Mouse (Mus musculus) C2C12 (cell line): ENCODE measurements around the gene Cd2ap. TPM values are rescaled to one million over a fixed set of nuclear protein-coding genes. Genes with fewer than 3 reads are reported as not detected.

ENCODE experiments used
- H3K27me3 ChIP-seq: one replicate; pipeline ENCODE4 v1.6.1; 2011; ENCODE audit not compliant: control insufficient read depth, insufficient read depth, insufficient read length
- H3K36me3 ChIP-seq: one replicate; pipeline ENCODE4 v1.6.1; 2011; ENCODE audit not compliant: control insufficient read depth, insufficient read depth
- H3K4me3 ChIP-seq: one replicate; pipeline ENCODE4 v1.5.1; 2011; ENCODE audit warnings: mild to moderate bottlenecking, control low read depth; ENCODE audit not compliant: poor library complexity, insufficient read depth, severe bottlenecking
- H3K79me2 ChIP-seq: one replicate; pipeline ENCODE4 v1.6.1; 2011; ENCODE audit not compliant: control insufficient read depth, insufficient read depth
- H3K79me3 ChIP-seq: one replicate; pipeline ENCODE4 v1.6.1; 2011; ENCODE audit warnings: low read depth, control low read depth
- H3ac ChIP-seq: one replicate; pipeline ENCODE3; 2011; ENCODE audit warnings: low read depth; ENCODE audit not compliant: control insufficient read depth, insufficient read length
- CEBPB ChIP-seq: IDR thresholded peaks from one replicate; pipeline ENCODE4 v1.6.1; 2011; ENCODE audit warnings: low read depth, mild to moderate bottlenecking, control low read depth, moderate library complexity
- CTCF ChIP-seq: IDR thresholded peaks from one replicate; pipeline ENCODE4 v1.5.1; 2011; ENCODE audit not compliant: control insufficient read depth, insufficient read depth, insufficient read length
- FOSL1 ChIP-seq: IDR thresholded peaks from one replicate; pipeline ENCODE4 v1.8.0; 2011; ENCODE audit warnings: mild to moderate bottlenecking, low read length; ENCODE audit not compliant: poor library complexity, insufficient read depth, severe bottlenecking
- MAX ChIP-seq: IDR thresholded peaks from one replicate; pipeline ENCODE4 v1.6.1; 2011; ENCODE audit warnings: mild to moderate bottlenecking, control low read depth
- MYOD1 ChIP-seq: IDR thresholded peaks from one replicate; pipeline ENCODE4 v1.6.1; 2011; ENCODE audit warnings: low read depth; ENCODE audit not compliant: control insufficient read depth, insufficient read length
- MYOG ChIP-seq: IDR thresholded peaks from one replicate; pipeline ENCODE4 v1.6.1; 2011; ENCODE audit not compliant: control insufficient read depth, insufficient read length; ENCODE audit errors: extremely low read depth
- USF1 ChIP-seq: IDR thresholded peaks from one replicate; pipeline ENCODE4 v1.6.1; 2011; ENCODE audit warnings: low read depth, mild to moderate bottlenecking, control low read depth, moderate library complexity
- polyA plus RNA-seq: library from polyadenylated mRNA; unstranded; fragments of >200 nt; fragmentation: generic; extraction: Trizol; gene quantifications from one replicate; pipeline ENCODE4 v1.2.1, GENCODE M21; 2012; ENCODE audit warnings: missing spikeins

Cd2ap gene
- polyA plus RNA-seq, 1 experiment, result 3.6 TPM

DNA sequence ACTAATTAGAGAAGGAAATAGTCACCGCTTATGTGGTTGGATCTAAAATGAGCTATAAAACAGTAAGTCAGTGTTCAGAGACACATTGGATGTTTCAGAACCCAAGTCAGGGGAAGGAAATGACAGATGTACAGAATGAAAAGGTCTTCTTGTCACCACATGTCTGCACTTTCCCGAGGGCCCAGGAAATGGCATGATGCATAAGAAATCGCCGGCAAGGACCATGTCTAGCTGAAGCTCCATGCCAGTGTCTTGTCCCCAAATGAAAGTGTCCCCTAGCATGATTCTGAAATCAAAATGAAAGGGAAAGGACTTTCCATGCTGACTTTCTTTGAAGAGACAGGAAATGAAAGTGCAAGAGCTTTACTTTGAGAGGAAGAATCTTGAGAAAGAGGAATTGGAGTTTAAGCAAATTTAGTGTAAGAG, 10.8 kb upstream of the Cd2ap start:
- H3K4me3 ChIP-seq, result no peak overlapping the region

DNA sequence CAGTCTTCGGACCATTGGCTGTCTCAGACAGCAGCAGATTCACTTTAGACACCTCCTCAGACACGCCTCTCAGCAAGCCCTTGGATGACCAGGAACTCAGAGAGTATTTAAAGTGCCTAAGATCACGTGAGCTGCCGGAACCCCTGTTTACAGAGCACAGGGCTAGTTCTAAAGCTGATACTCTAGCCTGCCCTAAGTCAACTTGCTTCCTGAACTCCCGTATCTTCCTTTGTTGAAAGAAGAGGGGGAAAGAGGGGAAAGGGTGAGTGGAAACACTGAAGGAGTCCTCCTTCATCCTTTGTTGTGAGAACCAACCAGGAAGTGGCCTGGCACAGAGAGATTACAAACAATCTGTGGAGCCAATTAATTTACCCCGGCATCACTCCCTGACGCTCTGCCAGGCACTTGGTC, 8.6 kb upstream of the Cd2ap start:
- no peaks in the 10 kb centered on the region for H3K36me3 ChIP-seq
- no peaks in the 10 kb centered on the region for H3K27me3 ChIP-seq
- no peak for TF ChIP-seq CTCF
- no peak for TF ChIP-seq MAX
- no peak for TF ChIP-seq USF1
- TF ChIP-seq MYOD1, result no peak
- no peak for TF ChIP-seq FOSL1
- no peak for TF ChIP-seq MYOG
- TF ChIP-seq CEBPB, result no peak
- no peaks in the 10 kb centered on the region for H3K79me3 ChIP-seq
- H3K4me3 ChIP-seq, result no peak overlapping the region
- no peaks in the 10 kb centered on the region for H3K79me2 ChIP-seq
- no peak overlapping the region for H3ac ChIP-seq

More for the DNA sequence above, 10.8 kb upstream of the Cd2ap start:
- no peak overlapping the region for H3ac ChIP-seq
- no peaks in the 10 kb centered on the region for H3K79me2 ChIP-seq
- H3K36me3 ChIP-seq, result no peaks in the 10 kb centered on the region
- H3K79me3 ChIP-seq, result no peaks in the 10 kb centered on the region
- no peaks in the 10 kb centered on the region for H3K27me3 ChIP-seq
- TF ChIP-seq MYOG (no peak), CTCF (no peak), USF1 (no peak), FOSL1 (no peak), CEBPB (no peak), MAX (no peak)

DNA sequence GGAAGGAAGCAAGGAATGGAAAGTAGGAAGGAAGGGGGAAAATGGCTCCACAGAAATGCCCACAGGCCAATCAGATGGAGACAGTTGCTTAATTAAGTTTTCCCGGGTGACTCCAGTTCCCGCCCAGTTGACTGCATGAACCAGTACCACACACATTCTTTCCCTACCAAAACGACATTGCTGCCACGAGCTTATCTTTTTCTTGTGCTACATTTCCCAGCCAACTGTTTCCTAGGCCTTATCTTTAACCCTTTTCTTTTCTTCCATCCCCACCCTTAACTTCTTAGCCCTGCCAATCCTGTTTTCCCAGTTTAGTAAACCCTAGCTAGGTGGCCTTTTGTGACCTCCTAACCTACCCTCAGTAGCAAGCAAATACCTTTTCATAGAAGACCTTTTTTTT, 7.9 kb upstream of the Cd2ap start:
- Histone ChIP-seq H3K79me3 (no peaks in the 10 kb centered on the region), H3ac (no peak overlapping the region), H3K79me2 (no peaks in the 10 kb centered on the region), H3K27me3 (no peaks in the 10 kb centered on the region), H3K4me3 (no peak overlapping the region), H3K36me3 (no peaks in the 10 kb centered on the region)
- TF ChIP-seq MYOG (no peak), MYOD1 (no peak), USF1 (no peak), FOSL1 (no peak), CTCF (no peak), MAX (no peak), CEBPB (no peak)

DNA sequence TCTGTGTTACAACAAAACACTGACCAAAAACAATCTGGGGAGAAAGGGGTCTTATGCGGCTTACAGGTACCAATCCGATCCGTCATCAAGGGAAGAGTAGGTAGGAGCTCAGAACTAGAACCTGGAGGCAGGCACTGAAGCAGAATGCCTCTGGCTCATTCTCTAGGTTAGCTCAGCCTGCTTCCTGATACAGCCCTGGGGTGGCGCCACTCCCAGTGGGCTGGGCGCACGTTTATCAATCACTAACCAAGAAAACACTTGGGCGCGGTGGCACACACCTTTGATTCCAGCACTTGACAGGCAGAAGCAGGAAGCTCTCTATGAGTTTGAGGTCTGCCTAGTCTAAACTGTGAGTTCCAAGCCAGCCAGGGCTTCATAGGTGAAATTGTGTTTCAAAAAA, 7.3 kb upstream of the Cd2ap start:
- Histone ChIP-seq H3K27me3 (no peaks in the 10 kb centered on the region), H3K79me3 (no peaks in the 10 kb centered on the region), H3K79me2 (no peaks in the 10 kb centered on the region), H3ac (no peak overlapping the region), H3K36me3 (no peaks in the 10 kb centered on the region), H3K4me3 (no peak overlapping the region)
- TF ChIP-seq CTCF (no peak), MYOD1 (no peak), MYOG (no peak), CEBPB (no peak), MAX (no peak), USF1 (no peak), FOSL1 (no peak)

DNA sequence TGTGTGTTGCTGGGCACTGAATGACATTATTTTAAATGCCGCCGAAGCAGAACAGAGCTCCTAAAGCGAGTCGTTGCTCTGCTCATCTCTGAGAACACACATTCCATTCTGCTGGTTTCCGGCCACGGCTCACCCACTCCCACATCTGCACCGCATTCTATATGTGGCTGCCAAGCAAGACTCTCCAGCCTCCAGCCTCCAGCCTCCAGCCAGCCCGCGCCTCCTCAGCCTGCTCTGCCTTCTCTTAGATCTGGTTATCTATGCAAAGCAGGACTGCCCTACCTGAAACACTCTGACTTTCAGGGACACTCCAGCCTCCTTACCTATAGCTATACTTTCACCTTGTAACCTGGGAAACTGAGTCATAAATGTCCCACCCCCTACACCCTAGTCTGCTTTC, 6.8 kb upstream of the Cd2ap start:
- no peaks in the 10 kb centered on the region for H3K36me3 ChIP-seq
- no peak overlapping the region for H3K4me3 ChIP-seq
- TF ChIP-seq FOSL1 (no peak), CTCF (no peak), MAX (no peak), MYOD1 (no peak), MYOG (no peak), CEBPB (no peak), USF1 (no peak)
- no peaks in the 10 kb centered on the region for H3K79me2 ChIP-seq
- H3ac ChIP-seq, result no peak overlapping the region
- no peaks in the 10 kb centered on the region for H3K27me3 ChIP-seq
- no peaks in the 10 kb centered on the region for H3K79me3 ChIP-seq

DNA sequence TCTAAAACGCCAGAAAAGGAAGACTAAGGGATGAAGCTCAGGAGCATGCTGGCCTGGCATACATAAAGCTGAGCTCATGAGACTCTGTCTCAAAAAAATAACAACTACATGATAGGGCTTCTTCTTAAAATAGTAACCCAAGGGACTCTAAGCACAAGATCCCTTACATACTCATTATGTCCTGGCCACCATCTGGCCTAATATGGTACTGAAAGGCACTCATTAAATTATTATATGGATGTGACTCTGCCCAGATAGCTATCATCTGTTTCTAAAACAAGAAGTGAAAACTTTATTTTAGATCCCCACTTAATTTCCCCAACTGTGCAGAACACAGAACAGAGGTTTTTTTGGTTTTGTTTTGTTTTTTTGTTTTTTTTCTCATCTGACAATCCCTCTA, 6.4 kb upstream of the Cd2ap start:
- H3ac ChIP-seq, result no peak overlapping the region
- no peak for TF ChIP-seq CEBPB
- no peak for TF ChIP-seq MAX
- no peak for TF ChIP-seq MYOD1
- no peak for TF ChIP-seq FOSL1
- no peak for TF ChIP-seq USF1
- no peak for TF ChIP-seq CTCF
- no peak for TF ChIP-seq MYOG
- no peaks in the 10 kb centered on the region for H3K79me3 ChIP-seq
- no peak overlapping the region for H3K4me3 ChIP-seq
- no peaks in the 10 kb centered on the region for H3K27me3 ChIP-seq
- no peaks in the 10 kb centered on the region for H3K79me2 ChIP-seq
- no peaks in the 10 kb centered on the region for H3K36me3 ChIP-seq
